Mouse (Mus musculus) stomach, postnatal 0 days (tissue): Measurements from ENCODE around the gene 1110051M20Rik. TPM values are rescaled to one million over a fixed set of nuclear protein-coding genes. Genes with fewer than 3 reads are reported as not detected.

Source experiments
- ATAC-seq: fragments of 200-750 bp; cut with Nextera tagmentation; 2 replicates; pipeline ENCODE4 v1.8.0; 2017; ENCODE audit not compliant: low FRiP score, low TSS enrichment
- DNase-seq: peaks from one replicate; pipeline ENCODE4 v3.0.0-alpha.2; 2016; ENCODE audit warnings: low spot score
- H3K27ac ChIP-seq: fragments of 300-500 bp; sonication (generic); replicated peaks from 2 replicates; pipeline ENCODE4 v1.5.1; 2014; ENCODE audit warnings: mild to moderate bottlenecking, control low read depth
- H3K27me3 ChIP-seq: fragments of 300-500 bp; sonication (generic); 2 replicates; pipeline ENCODE4 v1.6.1; 2014; ENCODE audit warnings: low read length; ENCODE audit not compliant: control insufficient read depth, insufficient read depth
- H3K36me3 ChIP-seq: fragments of 300-500 bp; sonication (generic); 2 replicates; pipeline ENCODE4 v1.6.1; 2014; ENCODE audit warnings: low read length, mixed read lengths; ENCODE audit not compliant: control insufficient read depth, insufficient read depth
- H3K4me1 ChIP-seq: fragments of 300-500 bp; sonication (generic); replicated peaks from 2 replicates; pipeline ENCODE4 v1.6.1; 2014; ENCODE audit warnings: antibody characterized with exemption; ENCODE audit not compliant: control insufficient read depth, insufficient read depth
- H3K4me2 ChIP-seq: fragments of 300-500 bp; sonication (generic); replicated peaks from 2 replicates; pipeline ENCODE4 v1.6.1; 2014; ENCODE audit warnings: low read depth, mild to moderate bottlenecking, control low read depth, moderate library complexity
- H3K4me3 ChIP-seq: fragments of 300-500 bp; sonication (generic); 2 replicates; pipeline ENCODE4 v1.5.1; 2014; ENCODE audit warnings: low read depth, low read length, control low read depth
- H3K9ac ChIP-seq: fragments of 300-500 bp; sonication (generic); 2 replicates; pipeline ENCODE4 v1.6.1; 2014; ENCODE audit warnings: mild to moderate bottlenecking, low read length, control low read depth, mixed read lengths
- H3K9me3 ChIP-seq: fragments of 300-500 bp; sonication (generic); 2 replicates; pipeline ENCODE4 v1.6.1; 2016; ENCODE audit warnings: low read length; ENCODE audit not compliant: control insufficient read depth
- CTCF ChIP-seq: IDR thresholded peaks from 2 replicates; pipeline ENCODE4 v1.5.1; 2016; ENCODE audit warnings: antibody characterized with exemption, low read depth, mild to moderate bottlenecking, moderate library complexity
- EP300 ChIP-seq: optimal IDR thresholded peaks from 2 replicates; pipeline ENCODE3; 2016; ENCODE audit warnings: antibody characterized with exemption
- WGBS: fragments of 180-500 bp; shearing (Covaris S2); extraction: QIAGEN DNeasy Blood & Tissue Kit; methylation state at CpG from one replicate; pipeline ENCODE4 v1.1.7; 2014; 5-methylcytosine and 5-hydroxymethylcytosine counted together
- polyA plus RNA-seq: library from polyadenylated mRNA; unstranded; fragments of >200 nt; fragmentation: Nextera tagmentation; extraction: Ambion mirVana; gene quantifications from 2 replicates; pipeline ENCODE4 v1.2.1, GENCODE M21; 2015

Gene 1110051M20Rik
- polyA plus RNA-seq, 1 experiment from 2014 or later, result 20.3 TPM

- Histone ChIP-seq H3K9me3 (no peaks in the 10 kb centered on the region), H3K27ac (no peak overlapping the region), H3K9ac (no peak overlapping the region), H3K4me2 (no peak overlapping the region), H3K4me3 (no peak overlapping the region), H3K27me3 (no peaks in the 10 kb centered on the region), H3K36me3 (no peaks in the 10 kb centered on the region), H3K4me1 (no peaks in the 10 kb centered on the region)
- WGBS, result 77% methylated on average over 6 of the region's 6 CpGs
- no peak for TF ChIP-seq EP300
- TF ChIP-seq CTCF, result no peak
- DNase-seq, result peak; percentile 26
- peak; percentile 94 for ATAC-seq
Measured at GRCm38 (mm10) chr2:91387287-91387958, 57.1 kb downstream of the 1110051M20Rik start.

GRCm38 (mm10) chr2:91386547-91387286, 57.8 kb downstream of the 1110051M20Rik start:
- ATAC-seq, result no peak
- H3K27me3 ChIP-seq, result no peaks in the 10 kb centered on the region
- no peak overlapping the region for H3K9ac ChIP-seq
- no peak for DNase-seq
- H3K4me3 ChIP-seq, result no peak overlapping the region
- H3K36me3 ChIP-seq, result no peaks in the 10 kb centered on the region
- no peaks in the 10 kb centered on the region for H3K9me3 ChIP-seq
- no peak for TF ChIP-seq CTCF
- no peak for TF ChIP-seq EP300
- H3K4me2 ChIP-seq, result no peak overlapping the region
- no peak overlapping the region for H3K27ac ChIP-seq
- H3K4me1 ChIP-seq, result no peaks in the 10 kb centered on the region
- WGBS, result 56% methylated on average over 5 of the region's 5 CpGs

- TF ChIP-seq CTCF, result no peak
- no peak for TF ChIP-seq EP300
- Histone ChIP-seq H3K4me2 (no peak overlapping the region), H3K9ac (no peak overlapping the region), H3K27me3 (no peaks in the 10 kb centered on the region), H3K36me3 (no peaks in the 10 kb centered on the region), H3K4me3 (no peak overlapping the region), H3K27ac (no peak overlapping the region), H3K4me1 (no peaks in the 10 kb centered on the region), H3K9me3 (no peaks in the 10 kb centered on the region)
- no peak for ATAC-seq
- WGBS, result 80% methylated on average over 6 of the region's 6 CpGs
- DNase-seq, result no peak
Measured at GRCm38 (mm10) chr2:91383294-91383693, 61.2 kb downstream of the 1110051M20Rik start.

- ATAC-seq, result no peak
- no peak for TF ChIP-seq EP300
- no peak for TF ChIP-seq CTCF
- no peak overlapping the region for H3K4me2 ChIP-seq
- no peak overlapping the region for H3K4me3 ChIP-seq
- no peaks in the 10 kb centered on the region for H3K27me3 ChIP-seq
- no peak for DNase-seq
- no peaks in the 10 kb centered on the region for H3K9me3 ChIP-seq
- 25% methylated on average over 7 of the region's 7 CpGs for WGBS
- no peaks in the 10 kb centered on the region for H3K36me3 ChIP-seq
- 0 out of 2 replicates have a peak, but pooled peaks cover 2% of the 10 kb centered on the region for H3K4me1 ChIP-seq
- no peak overlapping the region for H3K27ac ChIP-seq
- H3K9ac ChIP-seq, result no peak overlapping the region
Measured at GRCm38 (mm10) chr2:91377038-91377437, 67.5 kb downstream of the 1110051M20Rik start.

- Histone ChIP-seq H3K4me3 (no peak overlapping the region), H3K9ac (no peak overlapping the region), H3K4me1 (no peaks in the 10 kb centered on the region), H3K9me3 (0 out of 2 replicates have a peak, but pooled peaks cover 4% of the 10 kb centered on the region), H3K27ac (no peak overlapping the region), H3K36me3 (no peaks in the 10 kb centered on the region), H3K4me2 (no peak overlapping the region), H3K27me3 (no peaks in the 10 kb centered on the region)
- DNase-seq (no peak), ATAC-seq (no peak)
- TF ChIP-seq CTCF, result no peak
- 56% methylated on average over 2 of the region's 2 CpGs for WGBS
Measured at GRCm38 (mm10) chr2:91370314-91370713, 74.2 kb downstream of the 1110051M20Rik start.

DNA sequence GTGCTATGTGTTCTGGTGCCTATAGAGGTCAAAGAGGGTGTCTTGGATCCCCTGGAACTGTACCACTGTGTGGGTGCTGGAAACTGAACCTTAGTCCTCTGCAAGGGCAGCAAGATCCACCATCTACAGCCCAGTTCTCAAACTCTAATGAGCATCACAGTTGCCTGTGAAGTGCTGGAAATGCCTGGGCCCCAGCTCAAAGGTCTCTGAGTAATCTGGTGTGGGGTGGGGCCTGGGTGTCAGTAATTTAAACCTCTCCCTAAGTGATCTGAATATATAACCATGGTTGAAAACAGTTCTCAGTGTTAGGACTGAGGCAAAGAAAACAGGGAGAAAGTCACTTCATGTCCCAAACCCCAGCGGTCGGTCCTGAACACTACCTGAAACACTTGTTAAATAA, 81.2 kb downstream of the 1110051M20Rik start:
- WGBS, result 93% methylated on average over 2 of the region's 2 CpGs
- no peak overlapping the region for H3K4me2 ChIP-seq
- ATAC-seq, result no peak

More for the DNA sequence above, 81.2 kb downstream of the 1110051M20Rik start:
- Histone ChIP-seq H3K9me3 (0 out of 2 replicates have a peak, but pooled peaks cover 4% of the 10 kb centered on the region), H3K4me1 (no peaks in the 10 kb centered on the region; the same call in 1 of the 2 replicates), H3K4me3 (no peak overlapping the region), H3K27ac (no peak overlapping the region), H3K27me3 (no peaks in the 10 kb centered on the region), H3K9ac (no peak overlapping the region), H3K36me3 (no peaks in the 10 kb centered on the region)
- no peak for TF ChIP-seq EP300
- no peak for DNase-seq
